ENCODE assay signal across 16 mouse cellular contexts in genomic region chr16:36747068-36747467, GRCm38 (mm10). TPM values are rescaled to one million over a fixed set of nuclear protein-coding genes. Genes with fewer than 3 reads are reported as not detected.
"Had no signal": no experiment of that assay in that cellular context is flagged by ENCODE, and none has a peak within 500 bp of the region (broad histone marks: within the 10 kb centered on the region; RNA-seq: fewer than 3 reads in every experiment).

No protein-coding gene starts in this region.

- H3K27me3 ChIP-seq: limb, embryonic 13.5 days; liver, embryonic 12.5 days; liver, embryonic 15.5 days; lung, embryonic 15.5 days had no signal

- H3K9me3 ChIP-seq: limb, embryonic 10.5 days; limb, embryonic 13.5 days; liver, embryonic 12.5 days; liver, embryonic 15.5 days; lung, embryonic 15.5 days had no signal

- H3K27ac ChIP-seq: kidney, postnatal 0 days; layer of hippocampus, adult 2 months; limb, embryonic 10.5 days; limb, embryonic 13.5 days; liver, embryonic 12.5 days; liver, embryonic 15.5 days; lung, embryonic 15.5 days had no signal

- ATAC-seq: liver, embryonic 12.5 days had no signal

- H3K36me3 ChIP-seq: limb, embryonic 10.5 days; limb, embryonic 13.5 days; liver, embryonic 12.5 days; liver, embryonic 15.5 days; lung, embryonic 15.5 days had no signal

- H3K4me3 ChIP-seq: layer of hippocampus, adult 2 months; limb, embryonic 10.5 days; limb, embryonic 13.5 days; liver, embryonic 12.5 days; liver, embryonic 15.5 days; lung, embryonic 15.5 days had no signal

- H3K4me2 ChIP-seq: limb, embryonic 13.5 days; liver, embryonic 12.5 days; liver, embryonic 15.5 days; lung, embryonic 15.5 days; midbrain, embryonic 11.5 days had no signal

- H3K9ac ChIP-seq: limb, embryonic 13.5 days; liver, embryonic 12.5 days; liver, embryonic 15.5 days; lung, embryonic 15.5 days had no signal

- H3K4me1 ChIP-seq: limb, embryonic 10.5 days; limb, embryonic 13.5 days; liver, embryonic 12.5 days; liver, embryonic 15.5 days; lung, embryonic 15.5 days had no signal

- DNase-seq: kidney, adult 2 months; kidney, postnatal 25 days; layer of hippocampus, adult 9-11 months; liver; midbrain, embryonic 14.5 days; thymus, adult 18-20 months; thymus, postnatal 36 days had no signal

RNA-seq across cellular contexts. Expression of gene Ildr1, which starts 53.3 kb away (rescaled TPM):
- polyA plus RNA-seq: neural tube, embryonic 11.5 days had no signal
